Mouse (Mus musculus): Measurements from ENCODE around the gene Exoc3l.

Gene Exoc3l

GRCm38 (mm10) chr8:105313622-105314402 lies 17.9 kb upstream of the Exoc3l start:
- no peak for DNase-seq (ENCODE audit: low spot score in 2 of 2)

GRCm38 (mm10) chr8:105312891-105313481 lies 17.1 kb upstream of the Exoc3l start:
- DNase-seq (ENCODE audit: low spot score in 2 of 2), result no peak

DNA sequence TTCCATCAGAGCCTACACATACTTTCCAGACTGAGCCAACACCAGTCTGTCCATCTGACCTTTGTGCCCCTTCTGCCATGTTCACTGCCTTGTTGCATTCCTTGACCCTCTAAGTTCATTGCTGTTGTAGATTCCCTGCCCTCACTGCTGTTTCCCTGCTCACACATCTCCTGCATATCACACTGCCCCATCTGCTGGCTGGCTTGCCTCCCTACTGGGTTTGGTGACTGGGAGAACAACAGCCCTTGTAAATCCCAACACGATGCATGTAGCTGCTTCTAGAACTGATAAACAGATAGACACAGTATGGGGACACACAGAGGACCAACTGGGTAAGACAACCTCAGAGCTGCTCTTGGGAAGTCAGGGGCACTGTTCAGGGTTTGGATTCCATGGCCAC lies 15.8 kb upstream of the Exoc3l start:
- no peak for DNase-seq (ENCODE audit: low spot score in 2 of 2)

GRCm38 (mm10) chr8:105310118-105310517 lies 14.2 kb upstream of the Exoc3l start:
- no peak for DNase-seq (ENCODE audit: low spot score in 2 of 2)

- DNase-seq (ENCODE audit: low spot score in 2 of 2), result no peak
Measured at GRCm38 (mm10) chr8:105309142-105309847, 13.4 kb upstream of the Exoc3l start.

GRCm38 (mm10) chr8:105308428-105308827 lies 12.5 kb upstream of the Exoc3l start:
- DNase-seq (ENCODE audit: low spot score in 2 of 2), result no peak

GRCm38 (mm10) chr8:105307670-105308069 lies 11.8 kb upstream of the Exoc3l start:
- DNase-seq (ENCODE audit: low spot score in 2 of 2), result no peak

- no peak for DNase-seq (ENCODE audit: low spot score in 2 of 2)
Measured at GRCm38 (mm10) chr8:105306146-105306691, 10.3 kb upstream of the Exoc3l start.

GRCm38 (mm10) chr8:105305211-105306145 lies 9.6 kb upstream of the Exoc3l start, which contains the start of gene Elmo3:
Gene Elmo3 (plus strand): TSS chr8:105305601.
- peak; percentile 75 to 76 for DNase-seq (ENCODE audit: low spot score in 2 of 2)

DNA sequence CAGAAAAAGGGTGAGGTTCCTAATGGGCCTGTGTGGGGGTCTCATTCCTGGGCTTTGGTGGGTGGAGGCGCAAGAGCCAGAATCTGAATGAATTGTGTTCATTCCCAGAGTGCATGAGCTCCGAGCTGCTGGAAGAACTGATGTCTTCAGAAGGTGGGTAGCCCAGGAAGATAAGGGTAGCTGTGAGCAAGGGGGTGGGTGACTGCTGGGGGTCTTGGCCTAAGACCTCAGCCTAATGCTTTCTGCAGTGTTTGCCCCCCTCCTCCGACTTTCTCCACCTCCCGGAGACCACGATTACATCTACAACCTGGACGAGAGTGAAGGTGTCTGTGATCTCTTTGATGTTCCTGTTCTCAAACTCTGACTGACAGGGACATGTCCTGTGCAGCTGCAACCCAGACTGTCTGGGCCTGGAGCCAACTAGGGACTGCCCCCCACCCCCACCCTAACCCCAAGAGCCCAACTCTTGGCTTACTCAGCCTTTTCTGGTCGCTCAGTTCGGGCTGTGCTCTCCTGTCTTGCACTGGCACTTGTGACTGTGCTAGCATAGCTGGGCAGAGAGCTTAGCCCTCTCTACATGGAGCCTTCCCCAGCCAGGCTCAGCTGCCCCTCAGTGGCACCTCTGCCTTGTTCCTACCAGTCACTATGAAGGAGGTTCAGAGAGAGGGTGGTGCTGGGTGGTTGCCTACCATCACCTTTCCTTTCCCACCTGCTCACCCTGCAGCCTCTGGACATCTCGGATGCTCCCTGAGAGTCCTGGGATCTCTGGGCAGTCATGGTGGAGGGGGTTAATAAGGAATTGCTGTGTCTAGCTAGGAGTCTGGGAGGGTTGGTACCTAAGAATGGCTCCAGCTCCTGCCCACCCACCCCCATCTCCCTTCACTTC lies 8.7 kb upstream of the Exoc3l start:
- DNase-seq (ENCODE audit: low spot score in 2 of 2), result no peak

DNA sequence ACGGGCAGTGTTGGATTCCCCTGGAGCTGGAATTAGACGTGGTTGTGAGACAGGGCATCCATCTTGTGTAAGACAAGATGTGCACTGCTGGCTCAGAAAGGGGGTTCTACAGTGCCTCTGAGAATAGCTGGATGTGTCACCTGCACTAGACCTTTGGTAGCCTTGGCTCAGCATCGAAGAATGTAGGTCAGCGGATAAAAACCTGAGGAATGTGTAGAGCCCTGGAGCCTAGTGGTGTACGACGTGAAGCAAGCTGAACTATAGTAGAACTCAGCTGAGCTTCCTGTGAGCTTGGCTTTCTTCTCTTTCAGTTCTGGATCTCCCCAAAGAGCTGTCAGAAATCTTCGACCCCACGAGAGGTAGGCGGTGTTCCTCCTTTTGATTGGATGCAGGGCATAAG lies 8.0 kb upstream of the Exoc3l start:
- DNase-seq (ENCODE audit: low spot score in 2 of 2), result no peak

DNA sequence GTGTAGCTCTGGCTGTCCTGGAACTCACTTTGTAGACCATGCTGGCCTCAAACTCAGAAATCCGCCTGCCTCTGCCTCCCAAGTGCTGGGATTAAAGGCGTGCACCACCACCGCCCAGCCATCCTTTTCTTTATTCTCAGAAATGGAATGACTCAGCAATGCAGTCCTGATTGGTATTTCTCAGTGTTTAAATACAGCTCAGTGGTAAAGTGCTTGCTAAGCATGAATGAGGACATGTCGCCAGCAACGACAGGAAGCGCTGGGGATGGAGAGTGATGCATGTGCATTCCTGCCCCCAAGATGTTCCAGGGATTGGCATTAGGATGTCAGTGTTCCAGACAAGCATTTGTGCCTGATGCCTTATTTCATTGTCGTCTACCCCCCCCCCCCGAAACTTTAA lies 7.5 kb upstream of the Exoc3l start:
- DNase-seq (ENCODE audit: low spot score in 2 of 2), result no peak

- no peak for DNase-seq (ENCODE audit: low spot score in 2 of 2)
Measured at GRCm38 (mm10) chr8:105299962-105300361, 4.1 kb upstream of the Exoc3l start.

DNA sequence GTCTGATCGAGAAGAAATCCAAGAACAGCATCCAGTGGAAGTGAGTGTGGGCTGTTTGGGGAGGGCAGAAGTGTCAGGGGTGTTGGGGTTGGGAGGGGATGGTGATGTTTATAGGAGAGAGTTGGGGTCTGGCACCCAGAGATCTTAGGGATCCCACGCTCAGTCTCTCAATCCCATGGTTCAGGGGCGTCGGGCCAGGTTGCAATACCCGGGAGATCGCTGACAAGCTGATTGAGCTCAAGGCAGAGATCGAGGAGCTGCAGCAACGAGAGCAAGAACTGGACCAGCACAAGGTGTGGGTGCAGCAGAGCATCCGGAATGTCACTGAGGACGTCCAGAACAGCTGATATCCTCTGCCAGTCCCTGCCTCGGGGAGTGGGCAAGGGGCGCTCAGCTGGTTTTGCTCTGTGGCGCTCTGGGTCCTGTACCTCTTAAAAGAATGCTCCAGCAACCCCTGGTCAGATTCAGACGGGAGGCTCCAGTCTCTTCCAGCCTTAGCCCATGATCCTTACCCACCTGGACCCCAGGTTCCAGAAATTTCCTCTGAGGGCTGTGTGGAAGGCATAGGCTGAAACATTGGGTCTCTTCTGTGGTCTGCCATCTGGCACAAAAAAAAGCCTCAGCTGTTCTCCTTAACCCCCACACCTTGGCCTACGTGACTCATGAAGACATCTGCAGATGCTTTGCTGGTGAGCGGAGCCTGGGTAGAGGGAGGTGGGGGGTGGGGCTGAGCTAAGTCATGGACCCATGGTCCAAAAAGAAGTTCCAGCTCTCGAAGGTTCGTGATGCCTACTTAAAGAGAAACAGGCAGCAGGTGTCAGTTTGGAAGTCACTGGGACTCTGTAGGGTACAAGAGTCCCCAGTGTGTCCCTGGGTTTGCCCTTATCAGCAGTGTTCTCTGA lies 2.7 kb upstream of the Exoc3l start:
- DNase-seq (ENCODE audit: low spot score in 2 of 2), result no peak

- peak; percentile 86 to 91 for DNase-seq (ENCODE audit: low spot score in 2 of 2)
Measured at GRCm38 (mm10) chr8:105297511-105298192, 1.8 kb upstream of the Exoc3l start, which contains the start of gene E2f4. Gene E2f4 (plus strand): TSS chr8:105297663.

DNA sequence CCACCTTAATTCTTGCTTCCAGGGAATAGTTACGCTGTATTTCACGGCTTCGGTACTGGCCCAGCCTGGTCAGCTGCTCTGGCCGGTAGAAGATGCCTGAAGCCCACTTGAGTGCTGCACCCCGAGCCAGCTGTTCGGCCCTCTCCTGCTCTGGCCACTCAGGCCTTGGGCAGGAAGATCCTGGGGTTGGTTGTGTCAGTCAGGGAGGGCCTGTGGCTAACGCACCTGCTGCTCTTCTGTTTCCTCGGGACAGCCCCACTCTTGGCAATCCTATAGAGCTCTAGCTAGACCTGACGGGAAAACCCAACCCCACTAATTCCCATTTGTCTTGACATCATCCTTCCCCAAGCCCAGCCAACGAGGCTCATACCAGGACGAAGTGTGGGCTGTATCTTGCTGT lies 645 bp downstream of the Exoc3l start:
- no peak for DNase-seq (ENCODE audit: low spot score in 2 of 2)

DNA sequence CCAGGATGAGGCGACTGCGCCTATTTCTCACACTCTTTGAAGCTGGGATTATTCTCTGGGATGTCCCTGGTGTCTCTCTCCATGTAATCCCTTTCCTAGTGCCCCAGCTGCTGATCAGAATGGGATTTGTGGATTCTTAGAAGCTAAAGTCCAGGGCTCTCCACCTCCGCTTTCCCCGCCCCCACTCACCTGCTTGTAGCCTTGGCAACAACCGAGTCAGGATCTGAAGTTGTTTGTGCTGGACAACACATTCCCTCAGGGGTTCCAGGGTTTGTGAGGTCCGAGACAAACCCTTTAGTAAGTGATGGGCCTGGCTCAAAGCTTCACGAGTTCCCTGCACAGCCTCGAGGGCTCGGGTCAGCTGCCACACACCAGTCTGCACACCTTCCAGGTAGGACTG lies 1.1 kb downstream of the Exoc3l start:
- no peak for DNase-seq (ENCODE audit: low spot score in 2 of 2)

DNA sequence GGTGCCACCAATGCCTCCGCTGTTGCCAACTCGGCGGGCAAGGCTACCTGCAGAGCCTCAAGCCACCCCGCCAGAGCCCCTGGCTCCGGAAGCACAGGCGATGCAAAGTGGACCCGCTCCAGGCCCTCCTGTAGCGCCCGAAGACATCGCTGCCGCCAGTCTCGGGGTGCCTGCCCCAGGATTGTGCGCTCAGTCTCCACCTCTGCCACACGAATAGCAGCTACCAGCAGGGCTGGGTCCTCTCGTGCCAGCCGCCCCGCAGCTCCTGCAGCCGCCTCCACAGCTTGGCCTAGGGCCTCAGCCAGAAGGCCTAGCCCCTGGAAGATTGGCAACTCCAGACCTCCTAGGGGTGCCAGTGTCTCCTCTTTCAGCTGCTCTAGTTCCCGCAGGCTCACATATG lies 2.5 kb downstream of the Exoc3l start:
- DNase-seq (ENCODE audit: low spot score in 2 of 2), result peak in 1 of 2 experiments; percentile 17

GRCm38 (mm10) chr8:105292471-105292870 lies 3.4 kb downstream of the Exoc3l start:
- peak in 1 of 2 experiments; percentile 16 for DNase-seq (ENCODE audit: low spot score in 2 of 2)

All from urinary bladder, postnatal 4 days (tissue).